Mouse (Mus musculus) liver, embryonic 14.5 days (tissue): ENCODE data around the gene Rbms2.

Experiments used
- CTCF ChIP-seq: IDR thresholded peaks from 2 replicates; pipeline ENCODE4 v1.5.1; 2016; ENCODE audit warnings: antibody characterized with exemption, low read depth, control low read depth
- EP300 ChIP-seq: IDR thresholded peaks from 2 replicates; pipeline ENCODE4 v1.6.1; 2016; ENCODE audit warnings: antibody characterized with exemption, low read depth

GRCm38 (mm10) chr10:128127497-128127896, 52.6 kb downstream of the Rbms2 start:
- TF ChIP-seq EP300 (no peak), CTCF (no peak)
